Mouse (Mus musculus): ENCODE data around the gene Kcnh7. TPM values are rescaled to one million over a fixed set of nuclear protein-coding genes. Genes with fewer than 3 reads are reported as not detected.
"Not testable (repeated sequence)": the region's sequence is repeated elsewhere in the genome, so short reads cannot be mapped to it uniquely, and the experiment has no call there.

Kcnh7 gene
- polyA plus RNA-seq, 1 experiment from 2014 or later: 2.6 TPM

DNA sequence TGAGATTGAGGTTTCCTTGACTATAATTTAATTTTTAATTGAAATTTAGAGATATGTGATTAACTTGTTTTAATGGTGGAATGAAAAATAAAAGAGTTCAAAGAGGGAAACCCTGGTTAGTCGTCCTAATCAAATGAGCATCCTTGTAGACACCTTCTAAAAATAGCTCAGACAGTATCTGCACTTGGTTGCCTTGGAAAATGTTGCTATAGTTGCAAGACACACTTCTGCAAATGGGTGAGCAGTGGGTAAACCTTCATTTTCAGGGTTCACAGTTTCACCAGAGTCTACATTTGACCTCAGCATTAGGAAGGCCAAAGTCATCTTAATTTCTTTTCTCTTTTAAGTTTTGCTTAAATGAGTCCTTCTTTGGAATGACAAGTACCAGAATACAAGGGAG, 465.7 kb downstream of the Kcnh7 start:
- WGBS: 79% methylated on average over 1 of the region's 1 CpGs
- Histone ChIP-seq H3K27me3 (ENCODE audit: control insufficient read depth, insufficient read depth, low read length) (no peaks in the 10 kb centered on the region), H3K9me3 (ENCODE audit: control insufficient read depth, low read length) (no peaks in the 10 kb centered on the region), H3K4me2 (ENCODE audit: low read depth, low read length, severe bottlenecking) (no peak overlapping the region), H3K27ac (ENCODE audit: low read depth, low read length) (no peak overlapping the region), H3K36me3 (ENCODE audit: control insufficient read depth, insufficient read depth, low read length) (no peaks in the 10 kb centered on the region), H3K4me3 (ENCODE audit: low read depth, low read length) (no peak overlapping the region), H3K4me1 (replicated peaks; ENCODE audit: control insufficient read depth, insufficient read depth, low read length) (no peaks in the 10 kb centered on the region), H3K9ac (ENCODE audit: low read length) (no peak overlapping the region)
- ATAC-seq (replicated peaks; ENCODE audit: low FRiP score) (no peak), DNase-seq (ENCODE audit: low spot score) (no peak)

- DNase-seq (ENCODE audit: low spot score): no peak
- H3K4me1 ChIP-seq (replicated peaks; ENCODE audit: control insufficient read depth, insufficient read depth, low read length): no peaks in the 10 kb centered on the region
- H3K27ac ChIP-seq (ENCODE audit: low read depth, low read length): no peak overlapping the region
- H3K36me3 ChIP-seq (ENCODE audit: control insufficient read depth, insufficient read depth, low read length): no peaks in the 10 kb centered on the region
- WGBS: 92% methylated on average over 6 of the region's 6 CpGs
- H3K4me2 ChIP-seq (ENCODE audit: low read depth, low read length, severe bottlenecking): no peak overlapping the region
- ATAC-seq (replicated peaks; ENCODE audit: low FRiP score): no peak
- no peaks in the 10 kb centered on the region for H3K27me3 ChIP-seq (ENCODE audit: control insufficient read depth, insufficient read depth, low read length)
- no peak overlapping the region for H3K9ac ChIP-seq (ENCODE audit: low read length)
- H3K4me3 ChIP-seq (ENCODE audit: low read depth, low read length): no peak overlapping the region
- no peaks in the 10 kb centered on the region for H3K9me3 ChIP-seq (ENCODE audit: control insufficient read depth, low read length)
Measured at GRCm38 (mm10) chr2:62717270-62717669, 466.8 kb downstream of the Kcnh7 start.

DNA sequence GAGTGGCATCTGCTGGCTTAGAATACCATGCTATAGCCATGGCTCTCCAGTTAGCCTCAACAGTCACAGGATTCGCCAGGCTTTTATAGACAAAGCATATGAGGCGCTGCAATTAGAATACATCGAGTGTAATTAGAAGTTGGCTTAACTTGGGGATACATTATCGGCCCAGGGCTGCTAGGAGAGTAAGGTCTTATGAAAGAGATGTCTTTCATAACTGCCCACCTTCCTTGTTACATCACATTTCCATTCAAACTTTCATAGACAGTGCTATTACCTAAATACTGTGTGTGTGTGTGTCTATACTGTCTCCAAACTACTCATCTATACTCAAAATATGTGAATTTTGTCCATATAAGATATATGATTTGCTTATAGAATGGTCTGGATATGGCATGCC, 468.8 kb downstream of the Kcnh7 start:
- WGBS: 91% methylated on average over 4 of the region's 4 CpGs
- Histone ChIP-seq H3K9ac (ENCODE audit: low read length) (no peak overlapping the region), H3K36me3 (ENCODE audit: control insufficient read depth, insufficient read depth, low read length) (no peaks in the 10 kb centered on the region), H3K27ac (ENCODE audit: low read depth, low read length) (no peak overlapping the region), H3K4me1 (replicated peaks; ENCODE audit: control insufficient read depth, insufficient read depth, low read length) (no peaks in the 10 kb centered on the region), H3K4me2 (ENCODE audit: low read depth, low read length, severe bottlenecking) (no peak overlapping the region), H3K4me3 (ENCODE audit: low read depth, low read length) (no peak overlapping the region), H3K9me3 (ENCODE audit: control insufficient read depth, low read length) (no peaks in the 10 kb centered on the region), H3K27me3 (ENCODE audit: control insufficient read depth, insufficient read depth, low read length) (no peaks in the 10 kb centered on the region)
- ATAC-seq (replicated peaks; ENCODE audit: low FRiP score) (no peak), DNase-seq (ENCODE audit: low spot score) (no peak)

- H3K4me3 ChIP-seq (ENCODE audit: low read depth, low read length); H3K9me3 ChIP-seq (ENCODE audit: control insufficient read depth, low read length); H3K27me3 ChIP-seq (ENCODE audit: control insufficient read depth, insufficient read depth, low read length); DNase-seq (ENCODE audit: low spot score); ATAC-seq (replicated peaks; ENCODE audit: low FRiP score); H3K36me3 ChIP-seq (ENCODE audit: control insufficient read depth, insufficient read depth, low read length); H3K9ac ChIP-seq (ENCODE audit: low read length); H3K4me2 ChIP-seq (ENCODE audit: low read depth, low read length, severe bottlenecking); H3K27ac ChIP-seq (ENCODE audit: low read depth, low read length); H3K4me1 ChIP-seq (replicated peaks; ENCODE audit: control insufficient read depth, insufficient read depth, low read length): not testable (repeated sequence)
- WGBS: 95% methylated on average over 4 of the region's 4 CpGs
Measured at GRCm38 (mm10) chr2:62714362-62714761, 469.7 kb downstream of the Kcnh7 start.

GRCm38 (mm10) chr2:62709633-62710032, 474.5 kb downstream of the Kcnh7 start:
- whole genome bisulfite sequencing: 75% methylated on average over 1 of the region's 1 CpGs
- Histone ChIP-seq H3K9ac (ENCODE audit: low read length) (no peak overlapping the region), H3K27me3 (ENCODE audit: control insufficient read depth, insufficient read depth, low read length) (no peaks in the 10 kb centered on the region), H3K27ac (ENCODE audit: low read depth, low read length) (no peak overlapping the region), H3K4me1 (replicated peaks; ENCODE audit: control insufficient read depth, insufficient read depth, low read length) (no peaks in the 10 kb centered on the region), H3K36me3 (ENCODE audit: control insufficient read depth, insufficient read depth, low read length) (no peaks in the 10 kb centered on the region), H3K4me3 (ENCODE audit: low read depth, low read length) (no peak overlapping the region), H3K4me2 (ENCODE audit: low read depth, low read length, severe bottlenecking) (no peak overlapping the region), H3K9me3 (ENCODE audit: control insufficient read depth, low read length) (no peaks in the 10 kb centered on the region)
- no peak for ATAC-seq (replicated peaks; ENCODE audit: low FRiP score)
- no peak for DNase-seq (ENCODE audit: low spot score)

- ATAC-seq (replicated peaks; ENCODE audit: low FRiP score) (no peak), DNase-seq (ENCODE audit: low spot score) (no peak)
- H3K27me3 ChIP-seq (ENCODE audit: control insufficient read depth, insufficient read depth, low read length): no peaks in the 10 kb centered on the region
- no peak overlapping the region for H3K27ac ChIP-seq (ENCODE audit: low read depth, low read length)
- H3K4me2 ChIP-seq (ENCODE audit: low read depth, low read length, severe bottlenecking): no peak overlapping the region
- WGBS: 86% methylated on average over 3 of the region's 3 CpGs
- no peaks in the 10 kb centered on the region for H3K9me3 ChIP-seq (ENCODE audit: control insufficient read depth, low read length)
- no peak overlapping the region for H3K4me3 ChIP-seq (ENCODE audit: low read depth, low read length)
- no peaks in the 10 kb centered on the region for H3K4me1 ChIP-seq (replicated peaks; ENCODE audit: control insufficient read depth, insufficient read depth, low read length)
- no peaks in the 10 kb centered on the region for H3K36me3 ChIP-seq (ENCODE audit: control insufficient read depth, insufficient read depth, low read length)
- H3K9ac ChIP-seq (ENCODE audit: low read length): no peak overlapping the region
Measured at GRCm38 (mm10) chr2:62706313-62706712, 477.8 kb downstream of the Kcnh7 start.

DNA sequence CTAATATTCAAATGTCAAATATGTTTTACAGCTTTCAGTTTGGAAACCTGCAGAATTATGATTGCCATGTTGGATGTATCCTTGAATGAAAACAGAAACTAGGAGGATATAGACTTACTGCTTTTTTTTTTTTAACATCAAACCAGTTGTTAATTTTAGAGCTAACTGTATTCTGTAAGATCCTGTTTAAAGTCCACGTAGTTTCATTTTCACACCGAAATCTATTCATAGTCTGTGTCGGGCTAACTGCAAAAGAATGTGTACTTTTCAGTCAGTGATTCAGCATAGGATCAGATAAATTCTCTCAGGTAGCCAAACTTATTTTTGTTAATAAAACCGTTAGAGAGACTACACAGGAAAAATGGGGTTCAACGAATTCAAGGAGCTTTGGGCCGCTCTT, 498.2 kb downstream of the Kcnh7 start:
- ATAC-seq (replicated peaks; ENCODE audit: low FRiP score): no peak
- no peaks in the 10 kb centered on the region for H3K4me1 ChIP-seq (replicated peaks; ENCODE audit: control insufficient read depth, insufficient read depth, low read length)

DNA sequence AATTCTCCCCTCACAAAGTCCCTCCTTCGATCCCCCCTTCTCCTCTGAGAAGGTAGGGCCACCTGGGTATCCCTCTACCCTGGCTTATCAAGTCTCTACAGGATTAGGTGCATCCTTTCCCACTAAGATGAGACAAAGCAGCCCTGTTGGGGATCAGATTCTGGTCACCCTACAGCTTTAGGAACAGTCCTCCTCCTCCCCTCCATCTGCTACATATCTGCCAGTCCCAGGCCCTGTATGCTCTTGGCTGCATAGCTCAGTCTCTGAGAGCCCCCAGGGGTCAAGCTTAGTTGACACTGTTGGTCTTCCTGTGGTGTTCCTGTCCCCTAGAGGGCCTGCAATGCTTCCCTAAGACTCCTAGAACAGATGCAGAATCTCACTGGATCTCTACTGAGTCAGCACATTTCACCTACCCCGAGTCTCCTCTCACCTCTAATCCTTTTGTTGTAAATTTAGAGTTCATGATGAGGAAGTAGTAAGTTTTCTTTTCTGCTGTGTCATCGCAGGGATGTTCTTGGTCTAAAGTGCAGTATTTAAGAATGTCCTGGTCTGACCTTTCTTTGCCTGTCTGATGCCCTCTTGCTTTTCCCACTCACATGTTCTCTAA, 499.0 kb downstream of the Kcnh7 start:
- Histone ChIP-seq H3K9me3 (ENCODE audit: control insufficient read depth, low read length) (no peaks in the 10 kb centered on the region), H3K4me1 (replicated peaks; ENCODE audit: control insufficient read depth, insufficient read depth, low read length) (no peaks in the 10 kb centered on the region), H3K27ac (ENCODE audit: low read depth, low read length) (no peak overlapping the region), H3K9ac (ENCODE audit: low read length) (no peak overlapping the region), H3K36me3 (ENCODE audit: control insufficient read depth, insufficient read depth, low read length) (no peaks in the 10 kb centered on the region), H3K27me3 (ENCODE audit: control insufficient read depth, insufficient read depth, low read length) (no peaks in the 10 kb centered on the region), H3K4me2 (ENCODE audit: low read depth, low read length, severe bottlenecking) (no peak overlapping the region), H3K4me3 (ENCODE audit: low read depth, low read length) (no peak overlapping the region)
- DNase-seq (ENCODE audit: low spot score): no peak
- 0 out of 2 replicates have a peak, but pooled peaks have one; percentile 53 for ATAC-seq (replicated peaks; ENCODE audit: low FRiP score)
- 70% methylated on average over 3 of the region's 3 CpGs for WGBS

More for the DNA sequence above, 498.2 kb downstream of the Kcnh7 start:
- no peak overlapping the region for H3K4me2 ChIP-seq (ENCODE audit: low read depth, low read length, severe bottlenecking)
- no peaks in the 10 kb centered on the region for H3K27me3 ChIP-seq (ENCODE audit: control insufficient read depth, insufficient read depth, low read length)
- no peak for DNase-seq (ENCODE audit: low spot score)
- H3K36me3 ChIP-seq (ENCODE audit: control insufficient read depth, insufficient read depth, low read length): no peaks in the 10 kb centered on the region
- no peak overlapping the region for H3K4me3 ChIP-seq (ENCODE audit: low read depth, low read length)
- WGBS: 92% methylated on average over 6 of the region's 6 CpGs
- no peak overlapping the region for H3K27ac ChIP-seq (ENCODE audit: low read depth, low read length)
- no peak overlapping the region for H3K9ac ChIP-seq (ENCODE audit: low read length)
- H3K9me3 ChIP-seq (ENCODE audit: control insufficient read depth, low read length): no peaks in the 10 kb centered on the region

DNA sequence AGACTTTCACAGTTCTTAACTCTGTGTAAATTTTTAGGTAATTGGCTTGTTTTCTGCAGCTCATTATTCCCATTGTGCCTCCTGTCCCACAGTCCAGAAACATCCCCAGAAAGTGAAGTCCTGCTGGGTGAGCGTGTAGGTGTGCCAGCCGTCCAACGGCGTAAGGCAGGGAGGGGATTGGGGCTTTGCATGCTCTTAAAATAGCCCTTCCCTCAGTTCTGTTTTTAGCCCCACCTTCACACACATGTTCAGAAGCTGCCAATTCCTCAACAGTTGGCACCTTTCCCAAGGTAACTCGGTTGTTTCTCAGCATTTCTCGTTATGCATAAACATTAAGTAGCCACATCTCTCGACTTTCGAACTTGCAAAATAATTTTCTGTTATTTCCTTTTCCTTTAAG, 502.4 kb downstream of the Kcnh7 start:
- no peaks in the 10 kb centered on the region for H3K9me3 ChIP-seq (ENCODE audit: control insufficient read depth, low read length)
- DNase-seq (ENCODE audit: low spot score): no peak
- H3K27ac ChIP-seq (ENCODE audit: low read depth, low read length): no peak overlapping the region
- H3K4me3 ChIP-seq (ENCODE audit: low read depth, low read length): no peak overlapping the region
- no peak overlapping the region for H3K4me2 ChIP-seq (ENCODE audit: low read depth, low read length, severe bottlenecking)
- no peaks in the 10 kb centered on the region for H3K36me3 ChIP-seq (ENCODE audit: control insufficient read depth, insufficient read depth, low read length)
- no peaks in the 10 kb centered on the region for H3K27me3 ChIP-seq (ENCODE audit: control insufficient read depth, insufficient read depth, low read length)
- ATAC-seq (replicated peaks; ENCODE audit: low FRiP score): peak; percentile 61; the same call in 1 of the 2 replicates
- 71% methylated on average over 8 of the region's 8 CpGs for WGBS
- H3K9ac ChIP-seq (ENCODE audit: low read length): no peak overlapping the region
- H3K4me1 ChIP-seq (replicated peaks; ENCODE audit: control insufficient read depth, insufficient read depth, low read length): no peaks in the 10 kb centered on the region
